Mouse (Mus musculus) heart, adult 2 months (tissue): Measurements from ENCODE around the gene Lbhd1.
"Not testable (repeated sequence)": the region's sequence is repeated elsewhere in the genome, so short reads cannot be mapped to it uniquely, and the experiment has no call there.

ENCODE experiments used
- CTCF ChIP-seq: fragments of 200-600 bp; IDR thresholded peaks from 2 replicates; pipeline ENCODE4 v1.8.1; 2022; ENCODE audit warnings: antibody characterized with exemption, mild to moderate bottlenecking, moderate library complexity
- EP300 ChIP-seq: fragments of 200-500 bp; IDR thresholded peaks from 2 replicates; pipeline ENCODE4 v1.6.1; 2011; ENCODE audit warnings: low read depth, low read length, control low read depth; ENCODE audit not compliant: insufficient read depth
- POLR2A ChIP-seq: fragments of 200-500 bp; IDR thresholded peaks from 2 replicates; pipeline ENCODE4 v1.6.1; 2011; ENCODE audit warnings: mild to moderate bottlenecking, low read depth, low read length, control low read depth; ENCODE audit not compliant: insufficient read depth

GRCm38 (mm10) chr19:8897211-8897864 lies 13.8 kb downstream of the Lbhd1 start:
- not testable (repeated sequence) for TF ChIP-seq CTCF, POLR2A
- 0 out of 2 replicates have a peak, but pooled peaks have one; percentile 6 for TF ChIP-seq EP300
